Mouse (Mus musculus): ENCODE measurements around the gene Pnma5.

DNA sequence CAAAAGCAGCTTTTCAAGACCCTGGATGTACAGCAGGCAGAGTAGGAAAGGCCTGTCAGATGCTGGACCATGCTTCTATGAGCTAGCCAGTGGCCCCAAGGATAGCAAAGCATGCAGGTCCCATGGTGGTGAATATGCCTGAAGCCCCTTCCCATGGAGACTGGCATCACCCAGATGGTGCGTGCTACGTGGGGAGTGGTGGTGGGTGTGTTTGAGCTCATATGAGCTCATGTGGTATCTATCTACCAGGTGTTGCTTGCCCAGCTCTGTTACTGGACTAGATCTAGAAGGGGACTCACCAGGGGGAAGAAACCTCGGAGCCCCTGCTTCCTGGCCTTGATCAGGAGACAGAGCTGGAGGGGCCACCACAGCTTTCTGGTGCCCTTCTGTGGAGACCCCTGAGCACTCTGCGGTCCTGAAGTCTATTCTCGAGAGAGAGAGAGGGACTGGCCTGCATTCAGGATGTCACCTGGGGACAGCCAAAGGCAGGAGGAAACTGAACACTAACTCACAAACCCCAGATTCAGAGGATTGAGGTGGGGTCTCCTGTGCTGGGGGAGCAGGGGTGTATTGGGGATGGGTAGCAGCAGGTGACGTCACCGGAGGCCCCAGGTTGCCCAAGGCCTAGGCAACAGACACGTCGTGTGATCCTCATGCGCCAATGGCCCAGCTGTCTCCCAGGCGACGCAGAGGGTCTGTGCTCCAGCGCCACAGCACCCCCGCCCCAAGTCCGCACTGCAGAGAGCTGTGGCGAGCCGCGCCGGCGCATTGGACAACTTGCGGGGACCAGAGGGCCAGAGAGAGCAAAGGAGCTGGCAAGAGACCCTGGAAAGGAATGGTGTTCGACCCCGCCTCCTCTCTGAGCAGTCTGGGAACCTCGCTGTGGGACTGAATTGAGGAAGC is 26.9 kb upstream of the Pnma5 start:
- TF ChIP-seq ZC3H11A (IDR thresholded peaks at IDR 0.05; ENCODE audit: borderline replicate concordance, low read depth, low read length) (no peak), HCFC1 (IDR thresholded peaks at IDR 0.05; ENCODE audit: borderline replicate concordance, insufficient read depth, low read length) (no peak)

Data from ES-E14 (cell line).